Mouse (Mus musculus): Measurements from ENCODE around the gene Gpr84. TPM values are rescaled to one million over a fixed set of nuclear protein-coding genes. Genes with fewer than 3 reads are reported as not detected.
A peak's percentile ranks its signal among the peaks of the same experiment; 100 is the strongest.

The Gpr84 gene
- polyA plus RNA-seq, 1 experiment from 2014 or later = 0.53 TPM

DNA sequence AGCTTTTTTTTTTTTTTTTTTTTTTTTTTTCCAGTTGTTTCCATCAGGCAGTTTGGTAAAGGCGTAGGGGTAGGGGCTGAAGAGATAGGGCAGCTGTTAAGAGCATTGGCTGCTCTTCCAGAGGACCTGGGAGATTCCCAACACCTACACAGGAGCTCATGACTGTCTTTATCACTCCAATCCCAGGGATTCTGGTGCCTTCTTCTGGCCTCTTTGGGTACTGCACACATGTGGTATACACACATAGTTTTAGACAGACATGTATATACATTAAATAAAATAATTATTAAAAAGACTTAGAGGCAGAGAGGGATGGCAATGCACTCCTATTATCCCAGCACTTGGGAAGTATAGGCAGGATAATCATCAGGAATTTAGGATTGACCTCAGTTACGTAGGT, 17.0 kb downstream of the Gpr84 start:
- 96% methylated on average over 2 of the region's 2 CpGs for WGBS (ENCODE audit: insufficient replicate concordance)
- Histone ChIP-seq H3K27me3 (ENCODE audit: control insufficient read depth, insufficient read depth, low read length) (no peaks in the 10 kb centered on the region), H3K27ac (ENCODE audit: low read depth, low read length) (no peak overlapping the region), H3K9me3 (replicated peaks; ENCODE audit: control insufficient read depth, low read length) (no peaks in the 10 kb centered on the region), H3K36me3 (ENCODE audit: control insufficient read depth, insufficient read depth, low read length) (peaks cover 40% of the 10 kb centered on the region), H3K4me2 (no peak overlapping the region), H3K4me1 (ENCODE audit: control insufficient read depth, insufficient read depth, low read length) (peaks cover 10% of the 10 kb centered on the region; the same call in 1 of the 2 replicates), H3K4me3 (ENCODE audit: low read depth, low read length) (no peak overlapping the region), H3K9ac (ENCODE audit: low read depth, low read length) (no peak overlapping the region)
- ATAC-seq (replicated peaks; ENCODE audit: insufficient number of reproducible peaks, low FRiP score, low TSS enrichment) = no peak

DNA sequence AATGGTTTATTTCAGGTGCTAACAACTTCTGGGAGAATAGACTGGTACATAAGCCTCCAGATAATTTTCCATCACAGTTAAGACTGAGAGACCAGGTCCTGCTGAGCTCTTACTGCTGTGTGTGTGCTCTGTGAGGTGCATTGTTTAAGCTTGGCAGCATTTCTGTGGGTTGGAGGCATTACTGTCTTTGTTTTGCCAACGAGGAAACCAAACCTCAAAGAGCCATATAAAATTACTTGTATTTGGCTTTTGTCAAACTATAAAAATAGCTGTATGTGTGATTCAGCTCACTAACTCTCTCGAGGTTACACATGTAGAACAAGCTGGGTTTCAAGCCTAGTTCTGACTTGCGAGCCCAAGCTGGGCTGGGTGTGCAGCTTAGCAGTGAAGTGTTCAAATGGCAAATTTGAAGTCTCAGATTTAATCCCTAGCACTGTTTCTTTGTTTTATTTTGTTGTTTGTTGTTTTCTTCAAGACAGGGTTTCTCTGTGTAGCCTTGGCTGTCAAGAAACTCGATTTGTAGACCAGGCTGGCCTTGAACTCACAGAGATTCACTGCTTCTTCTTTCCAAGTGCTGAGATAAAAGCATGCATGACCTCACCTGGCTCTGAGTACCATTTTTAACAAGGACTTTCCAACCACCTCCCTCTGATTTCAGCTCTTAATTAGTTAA, 17.6 kb downstream of the Gpr84 start:
- Histone ChIP-seq H3K36me3 (ENCODE audit: control insufficient read depth, insufficient read depth, low read length) (peaks cover 36% of the 10 kb centered on the region), H3K4me2 (no peak overlapping the region), H3K4me3 (ENCODE audit: low read depth, low read length) (no peak overlapping the region), H3K27me3 (ENCODE audit: control insufficient read depth, insufficient read depth, low read length) (no peaks in the 10 kb centered on the region), H3K4me1 (ENCODE audit: control insufficient read depth, insufficient read depth, low read length) (peaks cover 10% of the 10 kb centered on the region; the same call in 1 of the 2 replicates), H3K27ac (ENCODE audit: low read depth, low read length) (no peak overlapping the region), H3K9me3 (replicated peaks; ENCODE audit: control insufficient read depth, low read length) (no peaks in the 10 kb centered on the region), H3K9ac (ENCODE audit: low read depth, low read length) (no peak overlapping the region)
- 93% methylated on average over 4 of the region's 4 CpGs for WGBS (ENCODE audit: insufficient replicate concordance)
- ATAC-seq (replicated peaks; ENCODE audit: insufficient number of reproducible peaks, low FRiP score, low TSS enrichment) = no peak

DNA sequence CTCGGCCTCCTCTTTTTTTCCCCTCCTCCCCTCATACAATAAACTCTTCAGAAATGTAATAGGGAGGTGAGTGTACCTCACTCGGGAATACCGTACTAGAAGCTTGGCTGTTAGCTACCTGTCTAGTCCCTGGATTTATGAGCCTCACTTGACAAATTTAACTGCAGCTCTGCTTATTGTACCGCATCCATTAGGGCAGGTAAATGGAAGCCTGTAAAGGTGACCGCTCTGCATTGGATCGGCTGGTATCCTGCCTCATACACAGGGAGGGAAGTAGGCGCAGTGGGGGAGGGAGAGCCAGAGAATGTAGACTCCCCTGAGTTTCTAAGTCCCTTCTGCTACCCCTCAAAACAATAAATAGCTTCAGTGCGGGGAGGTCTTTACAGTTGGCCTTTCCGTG, 19.6 kb downstream of the Gpr84 start:
- no peaks in the 10 kb centered on the region for H3K27me3 ChIP-seq (ENCODE audit: control insufficient read depth, insufficient read depth, low read length)
- no peak overlapping the region for H3K9ac ChIP-seq (ENCODE audit: low read depth, low read length)
- peaks cover 12% of the 10 kb centered on the region for H3K4me1 ChIP-seq (ENCODE audit: control insufficient read depth, insufficient read depth, low read length)
- no peak for ATAC-seq (replicated peaks; ENCODE audit: insufficient number of reproducible peaks, low FRiP score, low TSS enrichment)
- no peaks in the 10 kb centered on the region for H3K9me3 ChIP-seq (replicated peaks; ENCODE audit: control insufficient read depth, low read length)
- H3K36me3 ChIP-seq (ENCODE audit: control insufficient read depth, insufficient read depth, low read length) = peaks cover 27% of the 10 kb centered on the region
- H3K27ac ChIP-seq (ENCODE audit: low read depth, low read length) = no peak overlapping the region
- WGBS (ENCODE audit: insufficient replicate concordance) = 90% methylated on average over 9 of the region's 9 CpGs
- no peak overlapping the region for H3K4me3 ChIP-seq (ENCODE audit: low read depth, low read length)
- no peak overlapping the region for H3K4me2 ChIP-seq

DNA sequence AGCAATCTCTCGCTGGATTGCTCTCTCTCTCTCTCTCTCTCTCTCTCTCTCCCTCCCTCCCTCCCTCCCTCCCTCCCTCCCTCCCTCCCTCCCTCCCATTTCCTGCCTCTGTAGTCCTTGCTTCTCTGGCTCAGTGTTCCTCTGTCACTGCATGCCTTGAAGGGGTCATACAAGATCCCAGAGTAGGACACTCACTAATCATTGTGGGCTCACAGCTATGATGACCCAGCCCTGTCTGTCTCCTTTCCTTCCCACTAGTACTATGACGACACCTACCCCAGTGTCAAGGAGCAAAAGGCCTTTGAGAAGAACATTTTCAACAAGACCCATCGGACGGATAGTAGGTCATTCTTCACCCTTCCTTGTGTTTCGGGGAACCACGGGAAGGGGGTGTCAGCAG, 20.0 kb downstream of the Gpr84 start:
- 80% methylated on average over 6 of the region's 6 CpGs for WGBS (ENCODE audit: insufficient replicate concordance)
- no peaks in the 10 kb centered on the region for H3K9me3 ChIP-seq (replicated peaks; ENCODE audit: control insufficient read depth, low read length)
- peaks cover 12% of the 10 kb centered on the region for H3K4me1 ChIP-seq (ENCODE audit: control insufficient read depth, insufficient read depth, low read length)
- no peak overlapping the region for H3K4me2 ChIP-seq
- H3K4me3 ChIP-seq (ENCODE audit: low read depth, low read length) = no peak overlapping the region
- H3K9ac ChIP-seq (ENCODE audit: low read depth, low read length) = no peak overlapping the region
- peaks cover 25% of the 10 kb centered on the region for H3K36me3 ChIP-seq (ENCODE audit: control insufficient read depth, insufficient read depth, low read length)
- no peak overlapping the region for H3K27ac ChIP-seq (ENCODE audit: low read depth, low read length)
- no peak for ATAC-seq (replicated peaks; ENCODE audit: insufficient number of reproducible peaks, low FRiP score, low TSS enrichment)
- H3K27me3 ChIP-seq (ENCODE audit: control insufficient read depth, insufficient read depth, low read length) = no peaks in the 10 kb centered on the region

DNA sequence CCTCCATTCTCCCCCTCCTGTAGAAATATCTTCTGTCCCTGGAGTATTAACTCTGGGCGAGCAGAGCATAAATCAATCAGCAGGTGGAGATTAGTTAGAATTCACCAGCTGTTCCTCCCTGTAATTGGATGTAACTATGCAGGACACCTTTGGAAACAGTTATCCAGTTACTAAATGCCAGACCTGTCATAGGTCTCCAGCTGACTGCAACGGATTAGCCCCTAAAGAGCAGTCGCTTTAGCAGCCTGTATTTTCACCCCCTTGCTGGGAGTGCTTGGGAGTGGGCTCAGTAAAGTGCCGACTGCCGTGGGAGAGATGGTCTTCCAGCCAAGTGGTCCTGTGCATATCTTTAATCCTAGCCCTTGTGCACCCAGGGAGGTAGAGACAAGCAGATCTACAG, 20.8 kb downstream of the Gpr84 start:
- peaks cover 24% of the 10 kb centered on the region for H3K36me3 ChIP-seq (ENCODE audit: control insufficient read depth, insufficient read depth, low read length)
- no peak overlapping the region for H3K4me2 ChIP-seq
- ATAC-seq (replicated peaks; ENCODE audit: insufficient number of reproducible peaks, low FRiP score, low TSS enrichment) = no peak
- H3K27me3 ChIP-seq (ENCODE audit: control insufficient read depth, insufficient read depth, low read length) = no peaks in the 10 kb centered on the region
- 44% methylated on average over 5 of the region's 5 CpGs for WGBS (ENCODE audit: insufficient replicate concordance)
- H3K27ac ChIP-seq (ENCODE audit: low read depth, low read length) = no peak overlapping the region
- no peaks in the 10 kb centered on the region for H3K9me3 ChIP-seq (replicated peaks; ENCODE audit: control insufficient read depth, low read length)
- H3K9ac ChIP-seq (ENCODE audit: low read depth, low read length) = no peak overlapping the region
- no peak overlapping the region for H3K4me3 ChIP-seq (ENCODE audit: low read depth, low read length)
- H3K4me1 ChIP-seq (ENCODE audit: control insufficient read depth, insufficient read depth, low read length) = peaks cover 18% of the 10 kb centered on the region

DNA sequence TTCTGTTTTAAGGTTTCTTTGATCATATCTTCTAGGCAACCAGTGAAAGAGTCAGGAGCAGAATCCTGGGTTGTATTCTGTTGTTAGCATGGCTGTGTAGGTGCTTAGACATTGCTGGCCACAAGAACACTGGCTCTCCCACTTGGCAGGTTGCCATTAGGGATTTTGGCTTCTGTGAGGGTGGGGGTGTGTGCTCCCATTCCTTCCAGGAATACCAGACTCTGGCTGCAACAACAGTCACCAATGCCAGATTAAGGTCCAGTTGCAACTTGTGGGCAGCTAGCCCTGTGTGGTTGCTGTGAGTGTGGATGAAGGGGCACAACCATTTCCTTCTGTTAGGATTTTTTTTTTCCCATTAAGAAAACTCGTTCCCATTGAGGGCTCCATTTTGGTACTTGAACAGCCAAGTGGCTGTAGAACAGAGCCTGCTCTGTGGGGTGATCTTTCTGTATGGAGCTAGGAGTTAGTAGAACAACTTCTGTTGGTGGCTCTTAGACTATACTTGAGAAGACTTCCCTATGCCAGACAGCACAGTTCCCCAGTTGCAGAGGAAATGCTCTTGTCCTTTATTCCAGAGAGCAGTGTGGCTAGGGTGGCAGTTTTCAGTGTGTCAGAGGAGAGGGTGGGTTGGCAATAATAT, 24.5 kb downstream of the Gpr84 start:
- H3K4me3 ChIP-seq (ENCODE audit: low read depth, low read length) = no peak overlapping the region
- H3K4me1 ChIP-seq (ENCODE audit: control insufficient read depth, insufficient read depth, low read length) = peaks cover 20% of the 10 kb centered on the region
- no peak for ATAC-seq (replicated peaks; ENCODE audit: insufficient number of reproducible peaks, low FRiP score, low TSS enrichment)
- no peak overlapping the region for H3K9ac ChIP-seq (ENCODE audit: low read depth, low read length)
- H3K27me3 ChIP-seq (ENCODE audit: control insufficient read depth, insufficient read depth, low read length) = no peaks in the 10 kb centered on the region
- peak overlapping the region; percentile 37 for H3K27ac ChIP-seq (ENCODE audit: low read depth, low read length)
- 0 out of 2 replicates have a peak overlapping the region, but pooled peaks have one; percentile 9 for H3K4me2 ChIP-seq
- peaks cover 5% of the 10 kb centered on the region; the same call in 1 of the 2 replicates for H3K36me3 ChIP-seq (ENCODE audit: control insufficient read depth, insufficient read depth, low read length)
- WGBS (ENCODE audit: insufficient replicate concordance) = 75% methylated on average over 1 of the region's 1 CpGs
- no peaks in the 10 kb centered on the region for H3K9me3 ChIP-seq (replicated peaks; ENCODE audit: control insufficient read depth, low read length)

DNA sequence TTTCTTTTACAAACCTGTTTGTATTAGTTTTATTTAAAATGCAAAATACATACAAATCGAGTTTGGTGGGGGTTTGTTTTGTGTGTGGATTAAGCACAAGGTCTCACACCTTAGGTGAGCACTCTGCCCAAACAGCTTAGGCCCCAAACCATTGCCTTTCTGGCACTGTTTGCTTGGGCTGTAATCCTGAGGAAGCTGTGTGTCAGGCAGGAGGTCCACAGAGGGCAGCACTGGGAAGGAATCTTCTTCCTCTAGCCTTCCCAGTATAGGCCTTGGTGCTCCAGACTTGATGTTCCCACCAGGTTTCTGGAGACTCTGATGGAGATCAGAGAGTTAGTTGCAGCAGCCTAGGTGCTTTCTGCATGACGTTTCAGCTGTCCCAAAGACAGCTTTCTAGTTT, 25.8 kb downstream of the Gpr84 start:
- Histone ChIP-seq H3K27me3 (ENCODE audit: control insufficient read depth, insufficient read depth, low read length) (no peaks in the 10 kb centered on the region), H3K36me3 (ENCODE audit: control insufficient read depth, insufficient read depth, low read length) (peaks cover 5% of the 10 kb centered on the region; the same call in 1 of the 2 replicates), H3K27ac (ENCODE audit: low read depth, low read length) (peak overlapping the region; percentile 1; the same call in 1 of the 2 replicates), H3K4me1 (ENCODE audit: control insufficient read depth, insufficient read depth, low read length) (peaks cover 17% of the 10 kb centered on the region), H3K4me2 (no peak overlapping the region), H3K4me3 (ENCODE audit: low read depth, low read length) (no peak overlapping the region), H3K9me3 (replicated peaks; ENCODE audit: control insufficient read depth, low read length) (no peaks in the 10 kb centered on the region), H3K9ac (ENCODE audit: low read depth, low read length) (no peak overlapping the region)
- 46% methylated on average over 2 of the region's 2 CpGs for WGBS (ENCODE audit: insufficient replicate concordance)
- ATAC-seq (replicated peaks; ENCODE audit: insufficient number of reproducible peaks, low FRiP score, low TSS enrichment) = no peak

DNA sequence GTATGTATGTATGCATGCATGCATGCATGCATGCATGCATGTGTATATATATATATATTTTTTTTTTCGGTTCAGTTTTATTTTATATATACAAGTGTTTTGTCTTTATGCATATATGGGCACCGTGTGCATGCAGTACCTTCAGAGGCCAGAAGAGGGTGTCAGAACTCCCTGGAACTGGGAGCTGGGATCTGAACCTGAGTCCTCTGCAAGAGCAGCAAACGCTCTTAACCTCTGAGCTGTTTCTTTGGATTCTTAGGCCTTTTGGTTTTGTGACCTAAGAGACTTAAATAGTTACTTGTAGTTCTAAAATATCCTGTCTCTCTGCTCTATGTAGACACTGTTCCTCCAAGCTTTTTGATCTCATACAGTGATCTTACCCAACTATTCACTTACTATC, 26.3 kb downstream of the Gpr84 start:
- H3K4me1 ChIP-seq (ENCODE audit: control insufficient read depth, insufficient read depth, low read length) = peaks cover 16% of the 10 kb centered on the region
- 74% methylated on average over 3 of the region's 3 CpGs for WGBS (ENCODE audit: insufficient replicate concordance)
- ATAC-seq (replicated peaks; ENCODE audit: insufficient number of reproducible peaks, low FRiP score, low TSS enrichment) = no peak
- H3K4me2 ChIP-seq = no peak overlapping the region
- H3K36me3 ChIP-seq (ENCODE audit: control insufficient read depth, insufficient read depth, low read length) = peaks cover 2% of the 10 kb centered on the region; the same call in 1 of the 2 replicates
- no peak overlapping the region for H3K4me3 ChIP-seq (ENCODE audit: low read depth, low read length)
- no peak overlapping the region for H3K9ac ChIP-seq (ENCODE audit: low read depth, low read length)
- no peaks in the 10 kb centered on the region for H3K9me3 ChIP-seq (replicated peaks; ENCODE audit: control insufficient read depth, low read length)
- H3K27ac ChIP-seq (ENCODE audit: low read depth, low read length) = no peak overlapping the region
- H3K27me3 ChIP-seq (ENCODE audit: control insufficient read depth, insufficient read depth, low read length) = no peaks in the 10 kb centered on the region
